Mouse (Mus musculus) lung, adult 2 months (tissue): ENCODE results near the gene Poldip3.

Experiments used
- CTCF ChIP-seq: fragments of 200-500 bp; IDR thresholded peaks from 2 replicates; pipeline ENCODE4 v1.5.1; 2011; ENCODE audit warnings: mild to moderate bottlenecking, low read length, control low read depth; ENCODE audit not compliant: insufficient read depth
- POLR2A ChIP-seq: fragments of 200-500 bp; IDR thresholded peaks from 2 replicates; pipeline ENCODE4 v1.6.1; 2011; ENCODE audit warnings: low read depth, mild to moderate bottlenecking, control low read depth, low read length, borderline replicate concordance; ENCODE audit errors: extremely low read depth

DNA sequence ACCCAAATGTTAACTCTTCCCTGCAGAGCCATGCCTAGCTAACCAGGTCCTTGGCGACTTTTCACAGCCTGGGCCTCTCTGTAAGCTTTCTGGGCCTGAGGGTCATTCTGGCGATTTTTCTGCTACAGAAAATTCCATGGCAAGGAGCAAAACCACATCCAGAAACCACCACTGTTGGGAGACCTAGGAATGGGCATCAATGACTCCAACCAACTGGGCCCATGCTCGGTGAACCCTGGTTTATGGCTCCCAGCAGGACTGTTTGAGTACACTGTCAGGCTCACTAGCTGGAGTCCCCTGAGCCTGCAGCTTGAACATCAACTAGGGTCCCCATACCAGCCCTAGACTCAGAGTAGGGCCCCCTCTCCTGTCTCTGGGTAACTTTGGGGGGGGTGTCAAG, 19.1 kb upstream of the Poldip3 start:
- TF ChIP-seq CTCF, result no peak
- TF ChIP-seq POLR2A, result no peak
